Mouse (Mus musculus): Measurements from ENCODE around the gene Otulinl. TPM values are rescaled to one million over a fixed set of nuclear protein-coding genes. Genes with fewer than 3 reads are reported as not detected.
"Not testable (repeated sequence)": the region's sequence is repeated elsewhere in the genome, so short reads cannot be mapped to it uniquely, and the experiment has no call there.

Gene Otulinl
- total RNA-seq (2021) = 10 to 100 TPM; 28.3 to 29.5 TPM

DNA sequence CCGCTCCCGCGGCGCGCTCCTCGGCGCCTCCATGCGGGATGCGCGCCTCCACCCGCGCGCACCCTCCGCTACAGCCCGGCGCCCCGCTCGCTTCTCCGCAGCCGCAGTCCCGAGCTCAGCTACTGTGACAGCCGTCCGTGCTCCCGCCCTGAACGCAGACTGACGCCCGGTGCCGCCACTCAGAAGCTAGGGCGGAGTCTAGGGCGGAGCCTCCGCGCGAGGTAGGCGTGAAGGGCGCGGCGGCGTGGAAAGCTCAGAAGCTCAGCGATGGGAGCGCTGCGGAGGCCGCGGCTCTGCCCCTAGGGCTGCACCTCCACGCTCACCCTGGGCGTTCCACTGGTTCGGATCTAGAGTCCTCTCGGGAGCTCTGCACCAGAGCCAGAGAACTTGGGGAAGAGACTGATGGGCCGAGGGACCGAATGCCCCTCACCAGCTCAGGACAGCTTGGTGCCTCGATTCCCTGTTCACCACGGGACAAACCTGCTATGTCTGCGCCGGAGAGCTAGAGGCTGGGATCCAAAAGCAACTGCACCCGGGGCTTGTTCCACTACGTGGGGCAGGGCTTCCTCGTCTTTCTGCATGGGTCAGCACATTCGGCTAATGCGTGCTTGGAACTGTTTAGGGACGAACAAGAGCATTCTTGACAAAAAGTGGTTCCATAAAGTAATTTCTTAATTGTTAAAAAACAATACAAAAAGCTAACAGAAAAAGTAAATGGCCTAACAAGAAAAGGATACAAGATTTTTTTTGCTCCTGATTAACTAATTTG, at the start of gene Otulinl:
Gene Otulinl, minus strand, starts transcription at position 161 of the 769 bp plus-strand sequence.
- intact Hi-C loops (cut with DNase I) = no loop called here
- DNase-seq (ENCODE audit: low spot score in 2 of 2) = peak; percentile 97

DNA sequence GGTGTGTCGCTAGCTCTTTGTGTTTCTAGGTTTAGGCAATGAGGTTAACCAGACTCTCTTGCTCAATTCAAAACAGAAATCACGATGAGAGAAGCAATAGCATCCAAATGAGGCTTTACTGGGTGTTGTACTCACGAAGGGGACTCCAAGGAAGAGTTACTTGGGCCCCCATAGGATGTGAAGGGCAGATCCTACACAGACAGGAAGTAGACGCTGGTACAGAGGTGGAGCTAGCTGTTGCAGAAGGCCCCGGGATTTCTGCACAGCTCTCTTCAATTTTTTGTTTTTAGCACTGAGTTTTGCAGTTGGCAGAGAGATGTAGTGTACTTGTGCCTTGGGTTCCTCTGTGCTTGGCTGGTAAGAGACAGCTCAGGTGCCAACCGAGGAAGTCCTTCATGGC, 44.8 kb upstream of the Otulinl start:
- intact Hi-C loops (cut with DNase I) = no loop called here
- DNase-seq (ENCODE audit: low spot score in 2 of 2) = no peak

GRCm38 (mm10) chr15:27724796-27725680, 43.7 kb upstream of the Otulinl start:
- DNase-seq (ENCODE audit: low spot score in 2 of 2) = no peak
- intact Hi-C loops (cut with DNase I) = no loop called here

GRCm38 (mm10) chr15:27724298-27724697, 42.9 kb upstream of the Otulinl start:
- intact Hi-C loops (cut with DNase I) = no loop called here

DNA sequence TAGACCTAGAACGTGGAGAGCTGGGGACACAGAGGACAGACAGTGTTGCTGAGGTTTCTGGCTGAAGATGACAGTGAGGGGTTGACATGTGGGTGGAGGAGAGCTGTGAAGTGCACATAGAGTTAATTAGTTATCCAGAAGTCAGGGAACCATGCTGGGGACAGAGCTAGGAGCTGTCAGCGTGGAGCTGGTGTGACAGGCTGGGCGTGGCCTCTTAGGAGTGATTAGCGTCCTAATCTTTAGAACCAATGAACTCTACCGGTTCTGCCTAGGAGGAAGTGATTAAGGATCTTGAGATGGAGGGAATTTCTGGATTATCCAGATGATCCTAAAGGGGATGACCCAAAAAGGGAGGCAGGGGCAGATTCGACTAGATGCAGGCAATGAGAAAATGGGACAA, 42.4 kb upstream of the Otulinl start:
- no peak for DNase-seq (ENCODE audit: low spot score in 2 of 2)
- intact Hi-C loops (cut with DNase I) = no loop called here

More at GRCm38 (mm10) chr15:27724298-27724697, 42.9 kb upstream of the Otulinl start:
- DNase-seq (ENCODE audit: low spot score in 2 of 2) = no peak

GRCm38 (mm10) chr15:27720297-27720696, 38.9 kb upstream of the Otulinl start:
- DNase-seq (ENCODE audit: low spot score in 2 of 2); intact Hi-C loops (cut with DNase I): not testable (repeated sequence)

GRCm38 (mm10) chr15:27718668-27719067, 37.3 kb upstream of the Otulinl start:
- intact Hi-C loops (cut with DNase I) = loop anchor here (5.0 kb wide), 2 partner anchors 41 to 61 kb away; no protein-coding TSS in a partner anchor
- no peak for DNase-seq (ENCODE audit: low spot score in 2 of 2)

- intact Hi-C loops (cut with DNase I) = loop anchor here (5.0 kb wide), 2 partner anchors 38 to 58 kb away; no protein-coding TSS in a partner anchor
- DNase-seq (ENCODE audit: low spot score in 2 of 2) = peak; percentile 42 to 48
These were observed 34.0 kb upstream of the Otulinl start for GRCm38 (mm10) chr15:27715331-27715730.

DNA sequence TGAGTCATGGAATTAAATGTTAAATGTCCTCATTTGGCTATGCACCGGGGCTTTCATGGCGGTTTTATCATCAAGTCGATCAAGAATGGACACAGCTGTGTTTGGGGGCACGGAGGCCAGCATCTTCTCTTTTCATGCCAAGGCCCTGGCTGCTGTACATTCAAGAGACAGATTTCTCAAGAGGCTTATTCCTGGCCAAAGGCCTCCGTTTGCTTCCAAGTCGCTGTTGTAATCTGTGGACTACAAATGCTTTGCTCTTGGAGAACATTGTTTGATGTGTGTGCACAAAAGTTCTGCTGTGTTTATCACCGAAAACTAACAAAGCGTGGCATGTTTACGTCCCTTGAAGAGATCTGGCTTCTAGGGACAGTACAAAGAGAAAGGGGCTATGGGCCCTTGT, 29.3 kb upstream of the Otulinl start:
- intact Hi-C loops (cut with DNase I) = no loop called here
- DNase-seq (ENCODE audit: low spot score in 2 of 2) = no peak

DNA sequence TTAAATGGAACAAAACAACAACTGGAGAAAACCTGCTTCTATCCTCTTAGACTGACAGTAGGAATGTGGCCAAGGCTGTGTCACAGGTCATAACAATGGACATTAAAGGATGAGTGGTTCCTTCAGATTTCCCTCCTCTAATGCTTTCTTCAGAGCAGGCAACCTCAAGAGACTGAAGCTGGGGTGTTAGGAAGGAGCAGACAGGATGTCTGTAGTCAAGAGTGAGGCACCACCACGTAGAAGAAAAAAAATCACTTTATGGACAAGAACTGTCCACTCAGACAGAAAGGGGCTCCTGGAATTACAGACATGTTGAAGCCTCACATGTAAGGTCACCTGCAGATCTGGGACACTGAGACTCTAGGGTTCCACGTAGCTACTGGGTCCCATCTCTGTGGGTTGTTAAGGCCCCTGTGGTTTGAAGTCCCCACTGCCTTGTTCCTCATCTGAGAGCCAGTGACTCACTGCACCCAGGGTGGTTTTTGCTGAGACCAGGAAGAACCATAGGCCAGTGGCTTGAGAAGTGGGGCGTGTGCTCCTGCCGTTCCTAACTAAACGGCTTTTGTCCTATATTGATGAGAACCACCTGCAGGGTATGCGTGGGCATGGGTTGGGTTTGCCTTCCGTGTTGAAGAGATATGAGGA, 27.7 kb upstream of the Otulinl start:
- intact Hi-C loops (cut with DNase I) = no loop called here
- no peak for DNase-seq (ENCODE audit: low spot score in 2 of 2)

- DNase-seq (ENCODE audit: low spot score in 2 of 2) = no peak
- intact Hi-C loops (cut with DNase I) = no loop called here
These were observed 27.1 kb upstream of the Otulinl start for GRCm38 (mm10) chr15:27708499-27708898.

DNA sequence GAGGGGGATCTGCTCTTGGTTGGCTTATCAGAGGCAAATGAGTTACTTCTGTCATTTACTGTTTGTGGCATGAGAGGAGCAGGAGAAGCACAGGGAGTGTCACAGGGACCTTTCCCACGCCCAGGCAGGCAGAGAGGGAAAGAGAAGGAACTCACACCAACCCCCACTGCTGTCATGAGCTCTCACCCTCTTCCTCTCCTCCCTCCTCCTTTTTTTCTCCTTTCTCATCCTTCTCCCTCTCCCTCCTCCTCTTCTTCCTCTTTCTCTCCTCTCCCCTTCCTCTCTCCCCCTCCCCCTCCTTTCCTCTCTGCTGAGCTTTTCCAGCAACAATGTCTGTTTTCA, 21.6 kb upstream of the Otulinl start:
- DNase-seq (ENCODE audit: low spot score in 2 of 2) = no peak
- intact Hi-C loops (cut with DNase I) = no loop called here

GRCm38 (mm10) chr15:27702031-27702971, 20.9 kb upstream of the Otulinl start:
- DNase-seq (ENCODE audit: low spot score in 2 of 2) = peak; percentile 42 to 50
- intact Hi-C loops (cut with DNase I) = no loop called here

GRCm38 (mm10) chr15:27697632-27698031, 16.3 kb upstream of the Otulinl start:
- intact Hi-C loops (cut with DNase I) = no loop called here
- DNase-seq (ENCODE audit: low spot score in 2 of 2) = no peak

GRCm38 (mm10) chr15:27693235-27693634, 11.9 kb upstream of the Otulinl start:
- intact Hi-C loops (cut with DNase I) = no loop called here
- DNase-seq (ENCODE audit: low spot score in 2 of 2) = no peak

GRCm38 (mm10) chr15:27692161-27692560, 10.8 kb upstream of the Otulinl start:
- DNase-seq (ENCODE audit: low spot score in 2 of 2) = no peak
- intact Hi-C loops (cut with DNase I) = no loop called here

- intact Hi-C loops (cut with DNase I) = no loop called here
- no peak for DNase-seq (ENCODE audit: low spot score in 2 of 2)
These were observed 9.8 kb upstream of the Otulinl start for GRCm38 (mm10) chr15:27691213-27691612.

DNA sequence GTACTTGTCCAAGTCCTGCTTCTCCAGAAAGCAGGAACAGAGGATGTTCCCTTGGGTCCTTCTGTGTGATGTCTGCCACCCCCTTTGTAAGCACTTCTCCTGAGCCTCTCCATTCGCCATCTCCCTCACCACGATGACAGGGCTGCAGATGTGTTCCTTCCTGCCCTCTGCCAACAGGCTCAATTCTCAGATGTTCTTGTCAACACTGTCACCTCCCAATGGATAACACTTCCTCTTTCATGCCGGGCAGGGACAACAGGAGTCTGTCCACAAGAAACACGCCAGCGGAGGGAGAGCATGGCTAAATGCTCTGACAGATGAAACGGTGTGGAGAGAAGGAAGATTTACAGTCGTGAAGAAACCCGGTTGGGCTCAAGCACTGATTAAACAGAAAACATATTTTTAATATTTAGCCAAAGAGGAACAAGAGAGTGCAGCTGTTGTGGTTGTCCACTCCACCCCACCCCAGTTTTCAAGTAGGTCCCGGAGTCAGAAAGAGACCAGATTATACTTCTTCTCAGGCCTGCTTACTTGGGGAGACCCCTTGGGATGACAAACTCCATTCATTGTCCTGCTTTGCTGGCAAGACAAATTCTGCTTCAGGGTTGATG, 6.8 kb upstream of the Otulinl start:
- no peak for DNase-seq (ENCODE audit: low spot score in 2 of 2)
- intact Hi-C loops (cut with DNase I) = no loop called here

GRCm38 (mm10) chr15:27684813-27685212, 3.4 kb upstream of the Otulinl start:
- peak; percentile 30 to 46 for DNase-seq (ENCODE audit: low spot score in 2 of 2)
- intact Hi-C loops (cut with DNase I) = no loop called here
